Mouse (Mus musculus) kidney, postnatal 36 days (tissue): ENCODE measurements at regions not wholly inside any gene's neighbourhood (a gene's known extent, or its start where the extent isn't known, plus 50 kb on each side); places are given as distances from the start of the nearest gene placed in this dataset.

Source experiments
- DNase-seq, 2 experiments: peaks; one replicate each; pipeline ENCODE4 v3.0.0; 2021 to 2022; ENCODE audit warnings: mixed read lengths in 2 of 2

DNA sequence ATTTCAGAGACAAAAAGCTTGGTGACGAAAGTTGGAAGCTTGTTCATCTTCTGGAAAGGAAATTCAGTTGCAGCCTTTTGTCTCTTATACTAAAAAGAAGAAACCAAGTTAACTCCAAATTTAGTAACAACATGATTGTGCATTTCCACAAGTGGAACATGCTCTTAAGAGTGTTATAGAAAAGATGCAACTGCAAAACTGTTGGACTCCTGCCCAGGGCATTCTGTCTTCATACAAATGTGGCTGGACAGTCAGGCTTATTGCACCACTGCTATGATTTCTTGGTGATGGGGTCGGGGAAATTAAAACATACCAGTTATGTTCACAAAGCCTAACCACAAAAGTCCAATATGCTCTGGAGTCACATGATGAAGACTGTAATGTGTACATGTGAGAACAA lies 194.8 kb downstream of the Gm5447 start:
- DNase-seq = no peak

DNA sequence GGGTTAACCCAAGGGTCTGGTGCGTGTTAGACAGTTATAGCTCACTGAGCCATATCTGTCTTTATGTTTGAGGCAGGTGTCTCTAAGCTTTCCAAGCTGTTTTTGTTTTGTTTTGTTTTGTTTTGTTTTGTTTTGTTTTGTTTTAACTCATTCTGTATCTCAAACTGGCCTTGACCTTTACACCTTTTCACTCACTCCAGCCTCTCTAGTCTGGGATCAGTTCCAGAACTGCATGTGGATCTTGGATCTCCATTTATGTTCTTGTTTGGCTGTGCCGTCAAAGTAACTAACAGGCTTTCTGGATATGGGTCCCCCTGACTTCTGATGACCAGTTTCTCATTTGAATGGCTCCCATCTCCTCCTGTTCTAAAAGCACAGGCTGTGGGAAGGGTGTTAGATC lies 197.7 kb downstream of the Gm5447 start:
- peak; percentile 10 to 31 for DNase-seq

GRCm38 (mm10) chr13:31172580-31172979 lies 198.6 kb downstream of the Gm5447 start:
- DNase-seq = no peak

- DNase-seq = peak; percentile 38 to 49
Observed at GRCm38 (mm10) chr13:31177999-31178783, 204.2 kb downstream of the Gm5447 start.

DNA sequence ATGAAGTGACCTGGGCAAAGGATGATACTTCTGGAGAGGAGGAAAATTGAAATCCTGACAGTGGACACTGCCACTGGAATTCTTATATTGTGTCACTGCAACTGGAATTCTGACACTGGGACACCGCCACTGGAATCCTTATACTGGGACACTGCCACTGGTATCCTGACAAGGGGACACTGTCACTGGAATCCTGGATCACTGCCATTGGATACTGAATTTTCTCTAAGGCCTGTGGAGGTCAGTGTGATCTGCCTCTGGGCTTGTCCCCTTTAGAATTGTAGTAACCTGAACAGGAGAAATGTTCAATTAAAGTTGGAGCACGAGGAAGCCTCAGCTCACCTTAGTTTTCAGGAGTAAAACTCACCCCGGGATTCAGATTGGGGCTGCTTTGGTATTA lies 205.0 kb downstream of the Gm5447 start:
- peak in 1 of 2 experiments; percentile 5 for DNase-seq

DNA sequence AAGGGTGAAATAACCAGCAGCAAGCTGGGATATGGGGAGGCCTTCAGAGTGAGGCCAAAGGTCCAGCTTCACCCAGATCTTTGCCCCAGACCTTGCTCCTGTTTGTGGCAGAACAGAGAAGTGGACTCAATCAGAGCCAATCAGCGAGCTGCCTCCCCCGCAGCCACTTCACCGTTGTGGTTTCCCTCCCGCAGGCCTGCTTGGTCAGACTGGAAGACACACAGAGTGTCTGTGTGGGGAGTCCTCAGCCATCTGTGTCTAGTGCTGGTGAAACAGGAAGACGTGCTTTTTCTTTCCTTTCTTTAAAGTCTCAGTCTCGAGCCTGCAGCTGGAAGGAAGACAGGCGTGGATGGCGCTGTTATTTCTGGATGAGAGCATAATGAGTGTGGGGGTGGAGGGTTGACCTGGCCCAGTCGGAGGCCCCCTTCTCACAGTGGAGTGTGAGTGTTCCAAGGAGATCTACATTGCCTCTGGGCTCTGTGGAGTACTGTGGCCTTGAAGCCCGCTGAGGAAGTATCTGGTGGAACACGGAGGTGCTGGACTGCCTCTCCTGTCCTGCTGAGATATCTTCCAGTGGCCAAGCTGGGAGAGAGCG lies 205.5 kb downstream of the Gm5447 start:
- DNase-seq = peak; percentile 80 to 82

DNA sequence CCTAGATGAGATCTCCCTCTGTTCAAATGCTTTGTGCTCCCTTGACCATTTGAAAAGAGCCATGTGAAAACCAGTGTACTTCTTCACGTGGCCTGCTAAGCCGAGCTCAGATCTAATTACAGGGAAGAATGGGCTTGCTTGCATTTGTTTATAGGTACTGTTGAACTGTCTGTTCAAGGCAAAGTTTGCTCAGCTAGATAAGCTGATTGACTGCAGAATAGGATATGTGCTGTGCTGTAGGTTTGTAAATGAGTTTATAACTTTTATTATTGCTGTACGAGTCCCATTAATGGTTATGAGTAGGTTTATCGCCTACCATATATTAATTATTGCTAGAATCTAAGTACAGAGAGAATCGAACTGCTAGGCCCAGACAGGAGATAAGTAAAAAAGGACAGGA lies 207.5 kb downstream of the Gm5447 start:
- DNase-seq = no peak

DNA sequence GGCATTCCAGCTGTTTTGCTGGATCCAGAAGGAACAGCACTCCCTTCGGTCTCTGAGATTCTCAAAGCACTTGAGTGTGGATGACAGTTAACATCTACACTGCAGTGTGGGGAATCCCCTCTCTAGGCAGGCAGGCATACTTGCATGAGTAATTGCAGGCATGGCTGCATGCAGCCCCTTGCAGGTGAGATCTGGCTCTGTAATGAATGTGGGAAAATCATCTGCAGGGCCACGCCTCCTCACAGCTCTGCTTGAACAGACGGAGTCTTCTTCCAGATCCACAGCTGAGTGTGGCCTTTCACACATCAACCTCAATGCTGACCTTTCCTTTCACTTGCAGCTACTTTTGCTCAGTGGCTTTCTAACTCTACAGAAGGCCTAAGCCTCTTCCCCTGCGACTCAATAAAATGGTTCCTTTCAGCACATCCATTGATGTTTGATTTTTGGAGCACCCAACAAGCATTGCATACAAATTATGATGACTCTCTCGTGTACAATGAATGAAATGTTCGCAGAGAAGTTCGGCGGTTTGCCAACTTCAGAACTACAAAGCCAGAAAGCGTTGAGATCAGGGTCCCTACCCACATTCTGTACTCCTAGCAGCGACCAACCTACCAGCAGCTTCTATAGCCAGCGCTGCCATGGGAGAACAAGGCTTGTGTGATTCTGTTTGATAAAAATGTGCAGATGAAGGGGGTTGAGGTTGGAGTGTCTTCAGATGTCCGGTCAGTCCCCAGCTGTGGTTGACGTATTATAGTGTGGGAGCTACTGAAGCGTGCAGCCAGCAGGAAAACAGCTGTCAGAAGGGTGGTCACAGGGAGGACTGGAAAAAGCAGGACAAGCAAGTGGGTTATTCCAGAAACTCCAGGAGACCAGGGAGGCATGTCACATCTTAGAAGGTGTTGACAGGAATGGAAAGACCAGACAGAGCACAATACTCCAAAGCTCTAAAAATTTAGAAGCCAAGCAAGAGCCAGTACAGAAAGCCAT lies 211.1 kb downstream of the Gm5447 start:
- no peak for DNase-seq

DNA sequence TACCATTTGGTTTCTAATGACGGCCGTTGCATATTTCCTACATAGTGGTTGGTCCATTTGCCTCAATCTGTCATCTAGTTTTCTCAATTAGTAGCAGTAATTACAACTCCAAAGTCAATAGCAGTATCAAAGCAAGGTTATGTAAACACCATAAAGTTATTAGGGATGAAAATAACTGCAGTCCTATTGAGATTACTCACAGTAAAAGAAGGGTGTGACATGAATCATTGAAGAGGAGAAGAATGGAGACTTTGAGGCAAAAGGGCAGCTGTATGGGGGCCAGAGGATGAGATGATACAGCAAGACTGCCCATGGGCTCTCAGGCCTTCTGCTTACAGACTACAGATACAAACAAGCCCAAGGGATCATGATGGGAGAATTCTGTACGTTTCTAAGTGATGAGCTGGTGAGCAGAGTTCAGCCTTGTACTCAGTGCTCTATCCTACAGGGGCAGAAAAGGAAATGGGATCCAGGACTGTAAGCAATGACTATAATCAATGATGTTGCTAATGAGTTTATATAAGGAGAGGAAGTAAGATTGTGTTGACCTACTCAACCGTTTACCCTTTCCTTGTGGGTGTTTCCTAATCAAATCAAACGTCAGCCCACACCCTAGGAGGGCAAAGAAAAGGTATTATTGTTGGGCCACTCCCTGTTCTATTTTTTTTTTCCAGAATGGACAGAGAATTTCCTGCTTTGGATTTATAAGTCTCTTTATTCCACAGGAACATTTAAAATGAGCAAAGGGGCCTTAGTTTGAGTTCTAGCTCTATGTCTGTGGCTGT lies 213.0 kb downstream of the Gm5447 start:
- no peak for DNase-seq

DNA sequence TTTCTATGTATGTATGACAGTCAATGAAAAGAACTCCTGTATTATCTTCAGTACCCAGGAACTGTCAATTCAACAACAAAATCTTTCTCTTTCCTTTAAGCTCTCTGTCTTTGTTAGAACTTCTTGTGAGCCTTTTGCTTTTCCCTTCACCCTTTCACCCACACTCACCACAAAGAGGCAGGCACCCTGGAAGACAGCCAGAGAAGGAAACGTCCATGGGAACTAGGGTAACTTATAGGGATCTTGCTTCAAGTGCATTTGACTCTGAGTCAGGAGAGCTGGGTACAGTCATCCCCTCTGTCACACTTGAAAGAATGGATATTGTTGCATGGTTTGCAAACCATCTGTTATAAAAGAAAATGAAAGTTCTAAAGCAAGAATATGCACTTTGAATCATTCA lies 215.1 kb downstream of the Gm5447 start:
- no peak for DNase-seq

DNA sequence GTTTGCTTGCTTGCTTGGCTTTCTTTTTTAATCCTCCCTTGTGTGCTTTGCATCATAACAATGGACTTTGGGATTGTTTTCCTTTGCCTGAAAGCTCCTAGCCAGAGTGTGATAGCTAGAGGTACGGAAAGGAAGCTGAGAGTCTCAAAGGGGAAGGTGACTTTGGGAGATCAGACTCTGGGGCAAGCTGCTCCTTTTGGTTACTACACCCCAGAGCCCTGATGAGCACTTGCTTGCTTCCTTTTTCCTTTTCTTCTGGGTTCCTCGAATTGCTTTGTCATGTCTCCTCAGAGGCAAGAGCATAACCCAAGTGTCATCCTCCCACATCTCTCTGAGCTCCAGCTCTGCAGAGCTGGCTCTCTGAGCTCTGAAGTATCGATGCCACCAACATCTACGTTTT lies 216.0 kb downstream of the Gm5447 start:
- DNase-seq = no peak

DNA sequence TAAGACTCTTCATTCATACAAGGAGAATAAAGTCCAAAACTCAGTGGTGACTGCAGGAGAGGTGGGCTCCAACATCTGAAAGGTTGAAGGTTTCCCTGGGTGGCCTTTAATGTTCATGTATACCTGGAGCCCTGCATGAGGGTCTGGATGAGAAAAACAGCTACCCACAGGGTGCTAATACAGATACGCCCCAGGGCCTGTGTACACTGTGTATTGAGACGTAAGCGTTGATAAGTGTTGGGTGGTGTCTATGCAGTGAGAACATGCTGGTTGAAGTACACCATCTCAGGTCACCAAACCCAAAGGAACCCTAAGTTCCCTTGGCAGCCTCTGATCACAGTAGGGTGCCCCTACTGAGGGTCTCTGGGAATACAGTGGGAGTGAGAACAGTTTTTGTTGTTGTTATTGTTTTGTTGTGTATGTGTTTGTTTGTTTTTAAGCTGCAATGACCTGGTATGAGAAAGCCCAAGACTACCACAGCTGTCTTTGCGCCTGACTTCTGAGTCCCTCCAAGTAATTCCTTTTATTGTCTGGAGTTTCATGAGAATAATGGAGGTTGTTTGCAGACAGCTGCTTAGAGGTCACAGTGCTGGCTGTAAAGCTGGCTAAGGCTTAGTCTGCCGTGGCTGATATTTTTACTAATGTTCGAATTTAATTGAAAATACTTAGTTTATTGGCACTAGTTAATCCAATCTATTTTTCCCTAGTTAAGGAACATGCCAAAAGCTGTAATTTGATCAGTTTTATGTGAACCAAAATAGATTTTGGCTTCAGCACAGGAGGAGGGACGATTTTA lies 217.5 kb downstream of the Gm5447 start:
- no peak for DNase-seq

GRCm38 (mm10) chr13:31194971-31195370 lies 221.0 kb downstream of the Gm5447 start:
- no peak for DNase-seq

DNA sequence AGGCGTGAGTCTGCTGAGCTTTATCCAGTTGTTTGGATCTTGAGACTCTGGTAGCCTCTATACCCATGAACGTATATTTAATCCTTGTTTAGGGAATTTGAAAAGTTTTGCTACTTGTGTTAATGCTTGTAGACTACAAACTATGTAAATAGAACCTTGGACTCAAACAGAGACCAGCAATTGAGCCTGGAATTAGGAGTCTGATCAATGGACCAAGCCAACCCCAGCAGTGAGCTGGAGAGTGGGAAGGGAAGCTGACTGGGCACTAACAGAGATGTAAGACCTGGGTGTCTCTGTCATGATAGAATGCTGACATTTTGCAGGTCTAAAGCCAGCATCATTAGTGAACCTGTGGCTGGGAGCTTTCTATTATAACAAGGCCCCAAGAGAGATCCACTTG lies 222.5 kb downstream of the Gm5447 start:
- DNase-seq = no peak

GRCm38 (mm10) chr13:31197593-31197992 lies 223.6 kb downstream of the Gm5447 start:
- no peak for DNase-seq

DNA sequence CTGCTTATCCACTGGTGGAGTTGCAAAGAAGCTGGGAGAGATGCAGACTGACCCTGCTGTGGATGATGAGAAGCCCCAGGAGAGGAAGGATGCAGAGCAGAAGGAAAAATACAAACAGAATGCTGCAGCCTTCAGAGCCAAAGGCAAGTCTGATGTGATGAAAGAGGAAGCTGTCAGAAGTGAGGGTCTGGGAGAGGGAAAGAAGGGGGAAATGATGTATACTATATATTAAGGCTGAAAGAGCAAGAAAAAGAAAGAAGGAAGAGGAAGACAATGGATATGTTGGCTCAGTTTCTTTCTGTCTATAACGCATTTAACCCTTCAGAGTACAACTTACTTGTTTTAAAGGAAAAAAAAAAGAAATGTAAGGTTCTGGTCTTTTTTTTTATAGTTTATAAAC lies 225.4 kb downstream of the Gm5447 start:
- DNase-seq = no peak

DNA sequence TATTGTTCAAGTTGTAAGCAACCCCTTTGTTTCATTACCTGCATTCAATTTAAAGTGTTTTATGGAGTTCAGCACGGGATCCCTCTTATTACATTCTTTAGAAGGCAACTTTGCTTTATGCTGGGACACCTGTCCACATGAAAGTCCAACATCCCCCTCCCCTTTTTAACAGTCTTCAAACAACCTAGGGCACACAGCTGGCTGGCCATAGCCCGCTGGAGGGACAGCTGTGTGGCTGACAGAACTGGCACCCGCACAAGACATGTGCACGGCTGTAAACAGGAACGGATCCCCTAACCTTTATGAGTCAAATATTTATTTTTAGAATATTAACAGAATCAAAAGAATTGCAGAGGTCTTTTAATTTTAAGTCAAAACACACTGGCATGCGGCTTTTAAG lies 230.1 kb downstream of the Gm5447 start:
- no peak for DNase-seq

GRCm38 (mm10) chr13:31206381-31206780 lies 232.4 kb downstream of the Gm5447 start:
- no peak for DNase-seq

- DNase-seq = peak; percentile 73 to 84
Observed at GRCm38 (mm10) chr13:31207709-31208108, 233.7 kb downstream of the Gm5447 start.

- DNase-seq = no peak
Observed at GRCm38 (mm10) chr13:31223016-31223415, 249.0 kb downstream of the Gm5447 start.

GRCm38 (mm10) chr13:31240546-31240945 lies 266.5 kb downstream of the Gm5447 start:
- DNase-seq = no peak

DNA sequence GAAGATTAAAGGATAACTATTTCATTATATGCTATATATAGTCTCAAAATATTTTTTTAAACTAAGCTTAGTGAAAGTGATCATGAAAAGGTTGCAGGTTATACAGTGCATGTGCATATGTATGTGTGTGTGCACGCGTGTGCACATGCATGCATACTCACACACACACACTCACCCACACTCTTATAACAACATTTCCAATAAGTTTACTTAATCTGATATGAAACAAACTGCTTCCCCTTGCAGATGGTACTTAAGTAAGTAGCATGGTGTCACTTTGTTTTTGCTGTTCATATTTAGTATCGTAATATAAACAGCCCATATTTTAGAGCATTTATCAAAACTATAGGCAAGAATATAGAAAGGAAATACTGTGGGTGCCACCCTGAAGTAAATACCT lies 275.0 kb downstream of the Gm5447 start:
- no peak for DNase-seq
